Mouse (Mus musculus): ENCODE results near the gene Ptpn12.

The Ptpn12 gene

GRCm38 (mm10) chr5:21055820-21056531 is at the start of gene Ptpn12:
TSS of gene Ptpn12 (minus strand) at chr5:21055911.
- peak; percentile 99 for DNase-seq (ENCODE audit: inconsistent ontology term)

DNA sequence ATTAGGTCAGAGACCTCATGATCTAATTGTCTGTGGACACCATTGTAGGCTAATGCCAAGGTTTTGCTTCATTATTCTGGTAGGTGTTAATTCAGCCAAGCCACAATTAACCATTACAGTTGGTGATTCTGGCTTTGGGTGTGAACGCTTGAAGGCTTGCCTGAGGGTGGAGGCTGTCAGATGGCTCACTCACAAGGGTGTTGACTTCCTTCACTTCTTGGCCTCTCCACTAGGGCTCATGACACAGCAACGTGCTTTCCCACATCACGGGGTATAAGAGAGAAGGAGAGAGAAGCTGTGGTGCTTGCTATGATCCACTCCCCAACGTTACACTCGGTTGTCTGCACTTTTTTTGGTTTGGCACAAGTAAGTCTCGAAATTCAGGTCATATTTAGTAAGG is 35.5 kb upstream of the Ptpn12 start:
- no peak for DNase-seq (ENCODE audit: inconsistent ontology term)

DNA sequence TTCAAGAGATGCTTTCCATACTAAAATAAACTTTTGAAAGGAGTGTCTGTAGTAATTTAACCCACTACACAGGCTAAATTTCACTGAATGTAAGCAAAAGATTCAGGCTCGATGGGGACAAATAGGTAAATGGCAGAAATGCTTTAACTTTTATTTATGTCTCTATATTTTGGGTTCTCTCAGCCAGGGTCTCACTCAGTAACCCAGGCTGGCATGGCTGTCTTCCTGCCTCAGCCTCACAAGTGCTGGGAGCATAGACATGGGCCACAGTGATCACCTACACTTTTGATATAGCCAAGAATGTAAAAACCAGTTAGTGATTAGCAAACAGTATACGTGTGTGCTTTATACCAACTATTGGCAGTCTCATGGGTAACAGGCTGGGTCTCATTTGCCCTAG is 1.5 kb upstream of the Ptpn12 start:
- DNase-seq (ENCODE audit: inconsistent ontology term): no peak

GRCm38 (mm10) chr5:21056595-21056994 is 884 bp upstream of the Ptpn12 start:
- no peak for DNase-seq (ENCODE audit: inconsistent ontology term)

DNA sequence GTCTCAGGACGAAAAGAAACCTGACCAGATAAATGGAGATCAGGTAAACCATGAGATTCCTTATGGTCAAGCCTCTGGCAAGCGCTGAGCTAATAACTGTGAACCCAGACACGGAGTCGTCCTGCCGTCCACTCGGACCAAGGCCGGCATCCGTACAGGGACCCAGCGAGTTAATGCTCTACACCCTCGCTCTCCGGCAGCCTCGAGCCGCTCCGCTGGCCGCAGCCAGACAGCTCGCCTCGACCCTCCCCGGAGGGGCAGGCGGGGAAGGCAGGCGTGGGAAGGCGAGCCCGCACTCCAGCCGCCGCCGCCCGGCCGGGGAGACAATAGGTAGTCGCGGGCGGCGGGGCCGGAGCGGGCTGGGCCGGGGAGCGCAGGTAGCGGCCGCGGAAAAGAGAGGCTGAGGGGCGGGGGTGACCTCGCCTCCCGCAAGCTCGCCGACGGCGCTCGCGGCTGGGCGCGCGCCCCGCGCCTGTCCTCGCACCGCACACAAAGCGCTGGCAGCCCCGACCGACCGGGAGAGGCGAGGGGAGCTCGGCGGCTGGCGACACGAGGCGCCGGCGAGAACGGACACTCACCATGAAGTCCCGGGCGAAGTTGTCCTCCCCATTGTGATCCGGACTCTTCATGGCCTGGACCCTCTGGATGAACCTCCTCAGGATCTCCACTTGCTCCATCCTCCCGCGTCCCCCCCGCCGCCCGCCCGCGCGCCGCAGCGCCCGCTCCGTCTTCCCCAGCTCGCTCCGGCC is 466 bp downstream of the Ptpn12 start:
- peak; percentile 72 for DNase-seq (ENCODE audit: inconsistent ontology term)

DNA sequence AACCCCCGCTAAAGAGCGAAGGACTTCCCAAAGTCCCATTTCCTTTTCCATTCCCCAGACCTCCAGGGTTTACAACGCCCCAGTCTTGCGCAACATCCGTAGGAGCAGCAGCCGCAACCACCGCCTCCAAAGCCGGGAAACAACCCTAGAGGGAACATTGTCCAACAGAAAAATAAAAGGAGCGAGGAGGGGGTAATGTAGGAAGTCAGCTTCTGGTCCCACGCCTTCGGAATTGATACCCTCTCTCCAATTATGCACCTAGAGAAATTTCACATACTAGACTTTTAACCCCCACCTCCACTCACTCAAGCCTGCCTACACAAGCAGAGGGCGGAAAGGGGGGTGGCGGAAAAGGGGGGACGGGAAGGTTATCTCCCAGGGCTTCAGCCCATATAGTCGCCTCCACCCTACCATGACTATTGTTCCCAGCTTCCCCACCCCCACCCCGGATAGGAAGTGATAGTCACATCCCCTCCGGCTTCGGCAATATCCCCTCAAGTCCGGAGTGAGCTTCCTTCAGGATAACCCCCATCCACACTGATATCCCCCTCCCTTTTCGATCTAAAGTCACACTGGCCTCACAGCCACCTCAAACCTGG is 1.1 kb downstream of the Ptpn12 start:
- peak; percentile 81 for DNase-seq (ENCODE audit: inconsistent ontology term)

DNA sequence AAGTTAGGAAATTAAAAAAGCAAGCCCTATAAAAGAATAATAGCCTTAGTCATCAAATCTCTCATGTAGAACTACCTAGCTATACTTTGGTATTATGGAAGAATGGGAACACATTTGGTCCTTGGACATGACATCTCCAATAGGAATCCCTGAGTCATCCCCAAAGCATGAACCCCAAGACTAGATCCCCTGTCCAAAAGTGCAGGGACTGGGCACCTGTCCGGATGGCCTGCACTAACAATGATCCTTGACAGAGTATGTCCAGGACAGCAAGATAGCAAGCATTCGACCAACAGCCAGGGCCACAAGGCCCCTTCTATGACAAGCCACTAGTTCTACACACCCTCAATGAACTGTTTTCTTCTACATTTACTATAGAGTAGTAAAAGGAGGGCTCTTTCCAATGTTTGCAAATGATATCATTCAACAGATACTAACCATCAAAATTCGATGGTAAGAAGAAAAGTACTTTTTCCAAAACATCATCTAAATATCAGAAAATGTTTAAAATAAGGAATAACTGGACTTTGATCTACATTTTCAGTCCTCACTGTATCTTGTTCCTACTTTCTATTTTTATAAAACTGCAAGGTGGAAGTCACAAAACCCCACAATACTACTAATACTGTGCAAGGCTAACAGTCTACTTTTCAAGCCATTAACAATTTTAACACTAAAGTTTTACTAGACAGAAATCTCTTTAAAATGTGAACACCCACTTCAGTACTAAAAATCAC is 2.0 kb downstream of the Ptpn12 start:
- peak; percentile 77 for DNase-seq (ENCODE audit: inconsistent ontology term)

- no peak for DNase-seq (ENCODE audit: inconsistent ontology term)
Measured at GRCm38 (mm10) chr5:21052521-21052920, 3.2 kb downstream of the Ptpn12 start.

GRCm38 (mm10) chr5:21050770-21051122 is 5.0 kb downstream of the Ptpn12 start:
- no peak for DNase-seq (ENCODE audit: inconsistent ontology term)

GRCm38 (mm10) chr5:21050061-21050769 is 5.5 kb downstream of the Ptpn12 start:
- DNase-seq (ENCODE audit: inconsistent ontology term): no peak

GRCm38 (mm10) chr5:21049006-21049405 is 6.7 kb downstream of the Ptpn12 start:
- DNase-seq (ENCODE audit: inconsistent ontology term): no peak

DNA sequence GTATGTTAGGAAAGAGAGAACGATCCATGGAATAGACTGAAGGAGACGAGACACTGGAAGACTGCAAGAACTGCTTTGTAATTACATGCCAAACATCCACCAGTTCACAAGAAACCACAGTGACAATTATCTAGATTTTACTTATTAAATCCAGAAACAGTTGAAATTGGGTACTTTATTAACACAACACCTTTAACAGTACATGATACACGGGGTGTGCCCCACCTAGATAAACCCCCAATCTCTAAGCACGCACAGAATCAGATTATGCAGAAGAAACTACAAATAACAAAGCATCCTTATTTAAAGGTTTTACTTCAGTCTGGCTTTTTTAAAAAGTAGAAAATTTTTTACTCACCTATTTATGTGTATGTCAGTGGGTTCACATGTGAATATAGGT is 8.6 kb downstream of the Ptpn12 start:
- no peak for DNase-seq (ENCODE audit: inconsistent ontology term)

GRCm38 (mm10) chr5:21046150-21047048 is 9.3 kb downstream of the Ptpn12 start:
- no peak for DNase-seq (ENCODE audit: inconsistent ontology term)

DNA sequence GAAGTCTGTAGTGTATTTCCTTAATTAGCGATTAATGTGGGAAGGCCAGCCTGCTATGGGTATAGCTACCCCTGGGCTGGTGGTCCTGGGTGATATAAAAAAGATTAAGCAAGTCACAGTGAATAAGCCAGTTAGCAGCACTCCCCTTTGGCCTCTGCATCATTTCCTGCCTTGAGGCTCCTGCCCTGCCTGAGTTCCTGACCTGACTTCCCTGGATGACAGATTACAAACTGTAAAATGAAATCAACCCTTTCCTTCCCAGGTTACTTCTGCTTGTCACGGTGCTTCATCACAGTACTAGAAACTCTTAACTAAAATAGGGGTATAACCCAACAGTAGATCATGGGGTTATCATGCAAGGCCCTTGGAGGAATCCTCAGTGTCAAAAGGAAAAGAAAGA is 10.2 kb downstream of the Ptpn12 start:
- no peak for DNase-seq (ENCODE audit: inconsistent ontology term)

- no peak for DNase-seq (ENCODE audit: inconsistent ontology term)
Measured at GRCm38 (mm10) chr5:21038100-21038499, 17.6 kb downstream of the Ptpn12 start.

GRCm38 (mm10) chr5:21035689-21036480 is 19.8 kb downstream of the Ptpn12 start:
- DNase-seq (ENCODE audit: inconsistent ontology term): no peak

GRCm38 (mm10) chr5:21034388-21034966 is 21.2 kb downstream of the Ptpn12 start:
- no peak for DNase-seq (ENCODE audit: inconsistent ontology term)

DNA sequence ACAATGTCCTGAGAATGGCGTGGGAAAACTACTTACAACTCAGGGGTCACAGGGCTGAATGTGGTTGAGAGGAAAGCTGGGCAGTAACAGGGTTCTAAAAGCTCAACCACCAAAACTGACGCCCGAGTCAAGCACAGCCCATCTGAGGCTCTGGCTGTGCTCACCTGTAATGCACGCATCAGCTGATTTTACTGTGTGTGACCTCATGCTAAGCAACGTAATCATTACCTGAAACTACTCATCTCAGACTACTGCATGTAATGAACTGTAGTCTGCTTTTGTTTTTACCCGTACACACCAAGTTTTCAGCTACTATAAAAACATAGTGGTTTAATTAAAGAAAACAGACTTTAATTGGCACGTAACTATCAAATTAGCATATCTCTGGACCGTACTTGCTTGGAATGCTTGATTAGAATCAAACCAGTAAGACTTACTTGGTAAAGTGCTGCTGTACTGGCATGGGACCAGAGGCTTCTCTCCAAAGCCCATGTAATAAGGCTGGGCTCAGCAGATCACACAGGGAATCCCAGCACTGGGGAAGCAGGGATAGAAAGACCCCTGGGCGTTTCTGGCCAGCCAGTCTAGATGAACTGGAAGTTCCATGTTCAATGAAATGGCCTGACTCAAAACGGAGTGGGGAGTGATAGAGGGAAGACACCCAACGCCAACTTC is 22.2 kb downstream of the Ptpn12 start:
- DNase-seq (ENCODE audit: inconsistent ontology term): peak; percentile 31

- DNase-seq (ENCODE audit: inconsistent ontology term): no peak
Measured at GRCm38 (mm10) chr5:21032626-21033025, 23.1 kb downstream of the Ptpn12 start.
